Comparison of ENCODE assay signal across 14 mouse cellular contexts in genomic region chr4:133842992-133843737, GRCm38 (mm10). TPM values are rescaled to one million over a fixed set of nuclear protein-coding genes. Genes with fewer than 3 reads are reported as not detected.
A peak's percentile ranks its signal among the peaks of the same experiment; 100 is the strongest.
DNase-seq lines count a peak whose midpoint lies in the region; ATAC-seq and TF ChIP-seq lines count a peak whose summit lies in the region.
"Had no signal": no experiment of that assay in that cellular context is flagged by ENCODE, and none has a peak within 500 bp of the region (broad histone marks: within the 10 kb centered on the region; RNA-seq: fewer than 3 reads in every experiment).

No protein-coding gene starts in this region.

- H3K9me3 ChIP-seq in liver, embryonic 15.5 days (replicated peaks), result no peaks in the 10 kb centered on the region
- H3K9me3 ChIP-seq in liver, embryonic 12.5 days (replicated peaks), result no peaks in the 10 kb centered on the region
- no peaks in the 10 kb centered on the region for H3K9me3 ChIP-seq in G1E (replicated peaks)
- H3K9me3 ChIP-seq: embryonic facial prominence, embryonic 12.5 days; forebrain, embryonic 15.5 days; limb, embryonic 15.5 days had no signal

- WGBS in liver, embryonic 15.5 days (ENCODE audit: insufficient replicate concordance), result 38% methylated on average over 10 of the region's 10 CpGs
- WGBS in liver, embryonic 12.5 days (ENCODE audit: insufficient replicate concordance), result 47% methylated on average over 10 of the region's 10 CpGs

- H3K27me3 ChIP-seq in liver, embryonic 15.5 days, result no peaks in the 10 kb centered on the region
- no peaks in the 10 kb centered on the region for H3K27me3 ChIP-seq in liver, embryonic 12.5 days (replicated peaks)
- peaks cover 11% of the 10 kb centered on the region; the same call in 1 of the 2 replicates for H3K27me3 ChIP-seq in G1E (ENCODE audit: insufficient read depth, low read length)
- H3K27me3 ChIP-seq: embryonic facial prominence, embryonic 12.5 days; forebrain, embryonic 15.5 days; limb, embryonic 15.5 days had no signal

- H3K9ac ChIP-seq in liver, embryonic 15.5 days, result no peak overlapping the region
- no peak overlapping the region for H3K9ac ChIP-seq in liver, embryonic 12.5 days
- H3K9ac ChIP-seq: embryonic facial prominence, embryonic 12.5 days; forebrain, embryonic 15.5 days; limb, embryonic 15.5 days had no signal

- DNase-seq in G1E (ENCODE audit: low spot score), result peak; percentile 64
- DNase-seq in thymus, postnatal 14 days, result peak; percentile 55
- DNase-seq in frontal cortex, postnatal 10 days (ENCODE audit: low spot score in 2 of 2), result no peak
- DNase-seq in adrenal gland, adult 18-20 months (ENCODE audit: low spot score in 2 of 2), result no peak
- no peak for DNase-seq in kidney, adult 18-20 months
- DNase-seq: cerebellum, adult 9-10 months; right cerebral cortex, adult 18-20 months had no signal

- no peak for TF ChIP-seq CTCF in G1E (IDR thresholded peaks at IDR 0.05; ENCODE audit: low read depth, low read length)

- peak overlapping the region; percentile 38; the same call in 1 of the 2 replicates for H3K27ac ChIP-seq in liver, embryonic 15.5 days (replicated peaks)
- no peak overlapping the region for H3K27ac ChIP-seq in liver, embryonic 12.5 days
- H3K27ac ChIP-seq: embryonic facial prominence, embryonic 12.5 days; forebrain, embryonic 15.5 days; left cerebral cortex, adult 2 months; limb, embryonic 15.5 days had no signal

- no peak overlapping the region for H3K4me3 ChIP-seq in liver, embryonic 15.5 days (replicated peaks)
- no peak overlapping the region for H3K4me3 ChIP-seq in liver, embryonic 12.5 days
- H3K4me3 ChIP-seq in G1E (ENCODE audit: low read depth, low read length), result peak overlapping the region; percentile 34; the same call in 1 of the 2 replicates
- H3K4me3 ChIP-seq: embryonic facial prominence, embryonic 12.5 days; forebrain, embryonic 15.5 days; left cerebral cortex, adult 2 months; limb, embryonic 15.5 days had no signal

- ATAC-seq in liver, embryonic 15.5 days (ENCODE audit: insufficient read depth), result 0 out of 2 replicates have a peak, but pooled peaks have one; percentile 8
- ATAC-seq in liver, embryonic 12.5 days, result no peak
- no peak for ATAC-seq in G1E (ENCODE audit: extremely low read depth, insufficient number of reproducible peaks, low FRiP score, poor library complexity, severe bottlenecking)
- ATAC-seq in megakaryocyte progenitor cell, adult 5-6 weeks (replicated peaks; ENCODE audit: poor library complexity), result peak; percentile 54
- ATAC-seq: forebrain, embryonic 15.5 days had no signal

- peaks cover 14% of the 10 kb centered on the region for H3K36me3 ChIP-seq in liver, embryonic 15.5 days (replicated peaks)
- H3K36me3 ChIP-seq in liver, embryonic 12.5 days, result peaks cover 16% of the 10 kb centered on the region
- H3K36me3 ChIP-seq in G1E (replicated peaks), result peaks cover 9% of the 10 kb centered on the region
- H3K36me3 ChIP-seq: forebrain, embryonic 15.5 days had no signal

- no peak overlapping the region for H3K4me2 ChIP-seq in liver, embryonic 15.5 days
- no peak overlapping the region for H3K4me2 ChIP-seq in liver, embryonic 12.5 days
- H3K4me2 ChIP-seq: embryonic facial prominence, embryonic 12.5 days; forebrain, embryonic 15.5 days; limb, embryonic 15.5 days had no signal

- peaks cover 17% of the 10 kb centered on the region for H3K4me1 ChIP-seq in liver, embryonic 15.5 days (replicated peaks)
- H3K4me1 ChIP-seq in liver, embryonic 12.5 days, result peaks cover 20% of the 10 kb centered on the region
- H3K4me1 ChIP-seq in G1E (ENCODE audit: insufficient read depth, low read depth, low read length), result peaks cover 25% of the 10 kb centered on the region
- H3K4me1 ChIP-seq: embryonic facial prominence, embryonic 12.5 days; forebrain, embryonic 15.5 days; limb, embryonic 15.5 days had no signal

RNA-seq across cellular contexts. Expression of gene Rps6ka1, which starts 44.4 kb away (rescaled TPM):
- 68.0 and 77.2 TPM in 2 replicates for polyA plus RNA-seq in liver, embryonic 15.5 days (2015; fragmentation: Nextera tagmentation; extraction: Ambion mirVana)
- 60.9 and 63.1 TPM in 2 replicates for polyA plus RNA-seq in liver, embryonic 12.5 days (2016; fragmentation: Nextera tagmentation; extraction: Ambion mirVana)
- total RNA-seq in G1E (2014; fragmentation: Nextera tagmentation) (27.3 and 29.6 TPM in 2 replicates), G1E (2017) (29.7 and 35.9 TPM in 2 replicates)
- 22.3 and 27.4 TPM in 2 replicates for polyA plus RNA-seq in G1E (2012)
- total RNA-seq in megakaryocyte progenitor cell, adult 5-6 weeks (2015), result 96.7 and 112 TPM in 2 replicates
- 126 and 160 TPM in 2 replicates for total RNA-seq in megakaryocyte progenitor cell, adult 5-6 weeks (2017)
- 10 to 100 TPM; 11.1 to 17.2 TPM for total RNA-seq in adrenal gland, adult 18-20 months (2021)

Comparison
In these comparisons a context has a peak if more than half of its experiments do, and no peak if none do; other contexts are left out.
1. ATAC-seq: peak in liver, embryonic 15.5 days (single experiment) and megakaryocyte progenitor cell, adult 5-6 weeks (single experiment); none in liver, embryonic 12.5 days (single experiment) and G1E (single experiment).
2. DNase-seq: peak in G1E (single experiment) and thymus, postnatal 14 days (single experiment); none in frontal cortex, postnatal 10 days (0 of 2), adrenal gland, adult 18-20 months (0 of 2) and kidney, adult 18-20 months (single experiment).